Comparison of ENCODE assay signal across 14 mouse cellular contexts in the genomic region with DNA sequence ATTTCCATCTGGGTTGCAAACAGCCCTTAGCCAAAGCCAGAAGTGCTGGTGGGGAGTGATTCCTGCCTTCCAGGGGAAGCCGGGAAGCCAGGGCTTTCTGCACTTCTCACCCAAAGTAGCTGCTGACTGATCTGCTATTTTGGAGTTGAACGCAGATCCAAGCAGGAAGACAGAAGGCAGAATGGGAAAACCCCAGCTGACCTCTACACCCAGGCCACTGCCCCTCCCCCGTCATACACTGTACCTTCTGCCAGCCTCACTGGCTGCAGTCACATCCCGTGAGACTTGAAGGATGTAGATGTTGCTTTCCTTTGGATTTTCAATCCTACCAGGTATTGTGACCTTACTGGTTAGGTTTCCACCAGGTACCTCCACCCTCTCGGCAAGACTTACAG. TPM values are rescaled to one million over a fixed set of nuclear protein-coding genes. Genes with fewer than 3 reads are reported as not detected.
DNase-seq lines count a peak whose midpoint lies in the region; ATAC-seq and TF ChIP-seq lines count a peak whose summit lies in the region.
"Had no signal": no experiment of that assay in that cellular context is flagged by ENCODE, and none has a peak within 500 bp of the region (broad histone marks: within the 10 kb centered on the region; RNA-seq: fewer than 3 reads in every experiment).

No protein-coding gene starts in this region.

- H3K36me3 ChIP-seq in kidney, adult 2 months (ENCODE audit: control insufficient read depth, insufficient read depth, low read length): no peaks in the 10 kb centered on the region
- no peaks in the 10 kb centered on the region for H3K36me3 ChIP-seq in liver, embryonic 12.5 days
- H3K36me3 ChIP-seq: forebrain, embryonic 12.5 days; G1E; liver, embryonic 13.5 days had no signal

- no peak overlapping the region for H3K4me2 ChIP-seq in liver, embryonic 12.5 days
- H3K4me2 ChIP-seq: forebrain, embryonic 12.5 days; liver, embryonic 13.5 days had no signal

- H3K4me1 ChIP-seq in kidney, adult 2 months (ENCODE audit: control insufficient read depth, insufficient read depth, low read length): peaks cover 30% of the 10 kb centered on the region
- peaks cover 11% of the 10 kb centered on the region; the same call in 1 of the 2 replicates for H3K4me1 ChIP-seq in liver, embryonic 12.5 days
- H3K4me1 ChIP-seq: forebrain, embryonic 12.5 days had no signal

- H3K27ac ChIP-seq in kidney, adult 2 months (ENCODE audit: insufficient read depth, low read depth, low read length): no peak overlapping the region
- no peak overlapping the region for H3K27ac ChIP-seq in liver, embryonic 12.5 days
- H3K27ac ChIP-seq: forebrain, embryonic 12.5 days; liver, embryonic 13.5 days had no signal

- TF ChIP-seq POLR2A in kidney, adult 2 months (IDR thresholded peaks at IDR 0.05; ENCODE audit: low read depth, low read length): no peak

- intact Hi-C loops in heart, postnatal 10 days (cut with DNase I): no loop called here

- no peak overlapping the region for H3K9ac ChIP-seq in liver, embryonic 12.5 days
- H3K9ac ChIP-seq: forebrain, embryonic 12.5 days; liver, embryonic 13.5 days had no signal

- H3K9me3 ChIP-seq in liver, embryonic 12.5 days (replicated peaks): no peaks in the 10 kb centered on the region
- H3K9me3 ChIP-seq: forebrain, embryonic 12.5 days; liver, embryonic 13.5 days had no signal

- H3K27me3 ChIP-seq in kidney, adult 2 months (replicated peaks; ENCODE audit: control insufficient read depth, insufficient read depth, low read length): no peaks in the 10 kb centered on the region
- H3K27me3 ChIP-seq in liver, embryonic 12.5 days (replicated peaks): no peaks in the 10 kb centered on the region
- H3K27me3 ChIP-seq: forebrain, embryonic 12.5 days; liver, embryonic 13.5 days had no signal

- 33% methylated on average over 5 of the region's 5 CpGs for WGBS in kidney, adult 2 months
- WGBS in liver, embryonic 12.5 days (ENCODE audit: insufficient replicate concordance): 49% methylated on average over 5 of the region's 5 CpGs

- no peak for ATAC-seq in liver, embryonic 12.5 days

- no peak overlapping the region for H3K4me3 ChIP-seq in kidney, adult 2 months (ENCODE audit: insufficient read depth, low read depth, low read length)
- H3K4me3 ChIP-seq in liver, embryonic 12.5 days: no peak overlapping the region
- H3K4me3 ChIP-seq: forebrain, embryonic 12.5 days; liver, embryonic 13.5 days had no signal

- peak; percentile 64 for DNase-seq in kidney, adult 2 months
- DNase-seq in kidney, adult 11 months: no peak
- peak; percentile 35 for DNase-seq in embryo, embryonic 9.5 days (ENCODE audit: extremely low spot score)
- peak; percentile 48 to 54 for DNase-seq in heart, postnatal 10 days
- DNase-seq in lung, postnatal 36 days: peak; percentile 59
- no peak for DNase-seq in right cerebral cortex, postnatal 36 days (ENCODE audit: low spot score in 2 of 2)
- DNase-seq in testis, postnatal 14 days (ENCODE audit: low spot score): no peak
- DNase-seq: layer of hippocampus, adult 9-11 months; liver, embryonic 13.5 days; midbrain, embryonic 14.5 days had no signal

- no peak for TF ChIP-seq CTCF in kidney, adult 2 months (conservative IDR thresholded peaks at IDR 0.05; ENCODE audit: insufficient read depth, insufficient read length, low read depth, low read length)

RNA-seq across cellular contexts. Expression of gene Galnt18, which starts 40.4 kb away (rescaled TPM):
- polyA plus RNA-seq in kidney, adult 2 months (2012; rRNA removed): 34.9 and 38.8 TPM in 2 replicates
- total RNA-seq in heart, postnatal 10 days (2021): 10 to 100 TPM; 20.9 to 23.0 TPM
- polyA plus RNA-seq in liver, embryonic 12.5 days (2016; fragmentation: Nextera tagmentation; extraction: Ambion mirVana): 1.9 and 2.1 TPM in 2 replicates
- total RNA-seq: common myeloid progenitor, adult 5-6 weeks; G1E had no signal
- polyA plus RNA-seq: G1E had no signal

Comparison
In these comparisons a context has a peak if more than half of its experiments do, and no peak if none do; other contexts are left out.
1. DNase-seq: peak in kidney, adult 2 months (single experiment), embryo, embryonic 9.5 days (single experiment), heart, postnatal 10 days (2 of 2) and lung, postnatal 36 days (single experiment); none in kidney, adult 11 months (single experiment), right cerebral cortex, postnatal 36 days (0 of 2) and testis, postnatal 14 days (single experiment).
2. RNA of gene Galnt18, which starts 40.4 kb away (polyA plus RNA-seq): 34.9 to 38.8 TPM in kidney, adult 2 months; 1.9 to 2.1 TPM in liver, embryonic 12.5 days; every median in the first group is over 10 times any median in the second.